Mouse (Mus musculus) CH12.LX (cell line): Measurements from ENCODE around the gene Nfkbiz. TPM values are rescaled to one million over a fixed set of nuclear protein-coding genes. Genes with fewer than 3 reads are reported as not detected.

ENCODE experiments used
- DNase-seq: peaks from one replicate; pipeline ENCODE4 v3.0.0-alpha.2; 2013; ENCODE audit errors: extremely low read depth
- H3K27ac ChIP-seq: 2 replicates; pipeline ENCODE4 v1.5.1; 2012; ENCODE audit warnings: low read depth, mild to moderate bottlenecking, control low read depth, moderate library complexity; ENCODE audit not compliant: insufficient read depth
- H3K27me3 ChIP-seq: replicated peaks from 2 replicates; pipeline ENCODE3; 2012; ENCODE audit warnings: inconsistent platforms
- H3K36me3 ChIP-seq, 2 experiments: replicated peaks in 1 of 2; 2 replicates each; pipeline versions ENCODE3 to v1.6.1; 2012; ENCODE audit warnings: inconsistent platforms in 1 of 2, low read length in 1 of 2, mild to moderate bottlenecking in 1 of 2, mixed read lengths in 1 of 2, moderate library complexity in 1 of 2; ENCODE audit not compliant: control insufficient read depth in 1 of 2, insufficient read depth in 1 of 2
- H3K4me1 ChIP-seq, 2 experiments: 2 replicates each; pipeline ENCODE4 v1.6.1; 2012; ENCODE audit warnings: inconsistent platforms in 1 of 2, moderate library complexity in 1 of 2; ENCODE audit not compliant: insufficient read depth in 2 of 2, control insufficient read depth in 1 of 2
- H3K4me2 ChIP-seq: 2 replicates; pipeline ENCODE4 v1.6.1; 2012; ENCODE audit warnings: low read depth, mild to moderate bottlenecking, control low read depth; ENCODE audit not compliant: poor library complexity, insufficient read depth, severe bottlenecking
- H3K4me3 ChIP-seq, 3 experiments: fragments of 150-350 bp in 1 of 3; sonication (generic) in 1 of 3; replicated peaks in 1 of 3; 2 replicates each; pipeline versions ENCODE3 to v1.5.1; 2011 to 2012; ENCODE audit warnings: low read depth in 2 of 3, low read length in 2 of 3, mild to moderate bottlenecking in 2 of 3, moderate library complexity in 2 of 3, control low read depth in 1 of 3, improper control_type of control experiment in 1 of 3, inconsistent platforms in 1 of 3, mixed read lengths in 1 of 3; ENCODE audit not compliant: poor library complexity in 1 of 3
- H3K79me2 ChIP-seq: replicated peaks from 2 replicates; pipeline ENCODE4 v1.6.1; 2012; ENCODE audit warnings: mild to moderate bottlenecking, moderate library complexity; ENCODE audit not compliant: control insufficient read depth, poor library complexity, insufficient read depth, severe bottlenecking; ENCODE audit errors: extremely low read depth
- H3K9ac ChIP-seq: 2 replicates; pipeline ENCODE4 v1.6.1; 2012; ENCODE audit warnings: low read depth, mild to moderate bottlenecking, control low read depth, moderate library complexity; ENCODE audit not compliant: insufficient read depth
- H3K9me3 ChIP-seq: replicated peaks from 2 replicates; pipeline ENCODE3; 2012; ENCODE audit warnings: low read length, inconsistent platforms, mixed read lengths
- BHLHE40 ChIP-seq: IDR thresholded peaks from 2 replicates; pipeline ENCODE4 v1.6.1; 2011; ENCODE audit warnings: mild to moderate bottlenecking, low read depth, low read length, improper control_type of control experiment
- CHD1 ChIP-seq: IDR thresholded peaks from 2 replicates; pipeline ENCODE4 v1.6.1; 2012; ENCODE audit warnings: low read depth, low read length, improper control_type of control experiment, inconsistent platforms
- CHD2 ChIP-seq: IDR thresholded peaks from 2 replicates; pipeline ENCODE4 v1.6.1; 2011; ENCODE audit warnings: low read length, improper control_type of control experiment
- ELF1 ChIP-seq: IDR thresholded peaks from 2 replicates; pipeline ENCODE4 v1.6.1; 2014; ENCODE audit warnings: low read depth, mild to moderate bottlenecking, inconsistent platforms, low read length, improper control_type of control experiment
- EP300 ChIP-seq: IDR thresholded peaks from 2 replicates; pipeline ENCODE4 v1.6.1; 2011; ENCODE audit warnings: low read length, improper control_type of control experiment
- ETS1 ChIP-seq: conservative IDR thresholded peaks from 2 replicates; pipeline ENCODE4 v1.6.1; 2012; ENCODE audit warnings: low read depth, mild to moderate bottlenecking, inconsistent platforms, low read length, improper control_type of control experiment, moderate library complexity
- HCFC1 ChIP-seq: IDR thresholded peaks from 2 replicates; pipeline ENCODE4 v1.6.1; 2012; ENCODE audit warnings: low read depth, mild to moderate bottlenecking, inconsistent platforms, low read length, improper control_type of control experiment
- IRF4 ChIP-seq: IDR thresholded peaks from 2 replicates; pipeline ENCODE4 v1.6.1; 2014; ENCODE audit warnings: low read depth, mild to moderate bottlenecking, inconsistent platforms, low read length, improper control_type of control experiment
- JUN ChIP-seq: IDR thresholded peaks from 2 replicates; pipeline ENCODE4 v1.6.1; 2011; ENCODE audit warnings: low read depth, mild to moderate bottlenecking, low read length, improper control_type of control experiment, moderate library complexity; ENCODE audit not compliant: insufficient read depth
- JUND ChIP-seq: conservative IDR thresholded peaks from 2 replicates; pipeline ENCODE4 v1.6.1; 2011; ENCODE audit warnings: low read depth, low read length, improper control_type of control experiment
- MAX ChIP-seq: IDR thresholded peaks from 2 replicates; pipeline ENCODE4 v1.6.1; 2011; ENCODE audit warnings: low read length, improper control_type of control experiment
- MEF2A ChIP-seq: IDR thresholded peaks from 2 replicates; pipeline ENCODE4 v1.6.1; 2014; ENCODE audit warnings: low read depth, mild to moderate bottlenecking, inconsistent platforms, low read length, improper control_type of control experiment, borderline replicate concordance
- MXI1 ChIP-seq: IDR thresholded peaks from 2 replicates; pipeline ENCODE4 v1.6.1; 2011; ENCODE audit warnings: mild to moderate bottlenecking, low read depth, low read length, improper control_type of control experiment
- MYC ChIP-seq: IDR thresholded peaks from 2 replicates; pipeline ENCODE4 v1.6.1; 2011; ENCODE audit warnings: low read depth, mild to moderate bottlenecking, improper control_type of control experiment, low read length
- NELFE ChIP-seq: IDR thresholded peaks from 2 replicates; pipeline ENCODE4 v1.6.1; 2011; ENCODE audit warnings: low read depth, low read length, improper control_type of control experiment
- NRF1 ChIP-seq: IDR thresholded peaks from 2 replicates; pipeline ENCODE4 v1.6.1; 2014; ENCODE audit warnings: low read depth, mild to moderate bottlenecking, inconsistent platforms, low read length, improper control_type of control experiment, moderate library complexity
- POLR2A ChIP-seq: IDR thresholded peaks from 2 replicates; pipeline ENCODE4 v1.6.1; 2011; ENCODE audit warnings: low read depth, mild to moderate bottlenecking, improper control_type of control experiment, low read length
- POLR2AphosphoS2 ChIP-seq: IDR thresholded peaks from 2 replicates; pipeline ENCODE4 v1.6.1; 2011; ENCODE audit warnings: low read depth, low read length, improper control_type of control experiment
- RCOR1 ChIP-seq: conservative IDR thresholded peaks from 2 replicates; pipeline ENCODE4 v1.6.1; 2012; ENCODE audit warnings: low read depth, mild to moderate bottlenecking, inconsistent platforms, low read length, improper control_type of control experiment
- SIN3A ChIP-seq: IDR thresholded peaks from 2 replicates; pipeline ENCODE4 v1.6.1; 2012; ENCODE audit warnings: low read length, improper control_type of control experiment, inconsistent platforms
- TBP ChIP-seq: conservative IDR thresholded peaks from 2 replicates; pipeline ENCODE4 v1.6.1; 2011; ENCODE audit warnings: low read depth, low read length, improper control_type of control experiment
- TCF12 ChIP-seq: IDR thresholded peaks from 2 replicates; pipeline ENCODE4 v1.6.1; 2014; ENCODE audit warnings: low read depth, mild to moderate bottlenecking, inconsistent platforms, low read length, improper control_type of control experiment
- UBTF ChIP-seq: IDR thresholded peaks from 2 replicates; pipeline ENCODE4 v1.6.1; 2012; ENCODE audit warnings: low read depth, mild to moderate bottlenecking, inconsistent platforms, low read length, improper control_type of control experiment, moderate library complexity
- ZC3H11A ChIP-seq: IDR thresholded peaks from 2 replicates; pipeline ENCODE4 v1.6.1; 2012; ENCODE audit warnings: low read depth, mild to moderate bottlenecking, inconsistent platforms, low read length, improper control_type of control experiment
- ZMIZ1 ChIP-seq: IDR thresholded peaks from 2 replicates; pipeline ENCODE4 v1.6.1; 2012; ENCODE audit warnings: low read depth, mild to moderate bottlenecking, inconsistent platforms, low read length, improper control_type of control experiment
- ZNF384 ChIP-seq: IDR thresholded peaks from 2 replicates; pipeline ENCODE4 v1.6.1; 2012; ENCODE audit warnings: low read depth, low read length, improper control_type of control experiment, inconsistent platforms
- dilution Hi-C: fragments of 300-500 bp; cut with MboI; formaldehyde crosslinking; loops from 2 replicates; pipeline ENCODE4 v1.14.3; 2020; ENCODE audit warnings: low sequenced_read_pairs; ENCODE audit not compliant: extremely low pct_unique_long_range_greater_than_20kb, extremely low pct_ligation_motif_present
- in situ Hi-C: fragments of 300-500 bp; cut with MboI; formaldehyde crosslinking; loops from 3 replicates; pipeline ENCODE4 v1.14.3; 2019; ENCODE audit warnings: low sequenced_read_pairs, low pct_ligation_motif_present, low pct_unique_long_range_greater_than_20kb, mixed read lengths
- polyA plus RNA-seq: library from polyadenylated mRNA; unstranded; fragments of >175 nt; gene quantifications from 2 replicates; pipeline ENCODE4 v1.2.1, GENCODE M21; 2012; ENCODE audit warnings: low read depth; ENCODE audit not compliant: insufficient read length
- total RNA-seq, 2 experiments: library from RNA; depleted of rRNA; stranded (reverse); fragments of 300-350 nt in 1 of 2; fragments of >200 nt in 1 of 2; gene quantifications; 2 replicates each; pipeline ENCODE4 v1.2.3; 2012 to 2014

Nfkbiz gene
- total and polyA plus RNA-seq, 3 experiments = 13.7 to 19.7 (median 17.1) TPM

DNA sequence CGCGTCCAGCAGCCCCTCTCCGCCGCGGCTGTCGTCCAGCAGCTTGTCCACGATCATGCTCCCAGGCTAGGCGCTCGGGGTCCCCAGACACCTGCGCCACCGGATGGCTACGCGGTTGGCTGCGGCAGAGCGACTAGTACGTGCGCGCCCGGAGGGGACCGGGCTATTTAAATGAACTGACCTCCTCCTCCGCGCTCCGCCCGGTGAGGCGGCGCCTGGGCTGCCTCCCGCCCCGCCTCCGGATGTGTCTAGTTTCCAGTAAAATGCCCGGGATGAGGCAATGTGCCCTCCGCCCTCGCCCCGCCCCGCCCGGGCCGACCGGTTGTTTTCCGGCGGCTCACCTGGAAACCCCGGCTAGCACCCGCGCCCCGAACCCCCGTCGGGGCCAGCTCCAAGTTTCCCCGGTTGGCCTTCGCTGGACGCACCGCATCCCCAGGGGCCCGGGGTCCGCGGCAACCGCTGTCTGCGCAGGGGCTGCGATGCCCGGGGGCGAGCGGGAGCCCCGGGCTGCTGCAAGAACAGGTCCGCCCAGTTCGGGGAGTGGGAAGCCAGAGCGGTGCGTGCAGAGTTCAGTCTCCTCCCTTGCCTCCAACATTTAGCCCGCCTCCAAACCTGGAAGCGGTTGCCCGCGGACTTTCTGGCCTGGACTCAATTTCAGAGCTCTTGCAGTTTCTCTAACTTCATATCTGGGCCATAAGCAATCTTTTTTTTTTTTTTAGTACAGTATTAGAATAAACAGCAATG is 16.5 kb downstream of the Nfkbiz start (continued):
- TF ChIP-seq RCOR1 = peak; percentile 79
- no peak; the same call in 1 of the 2 replicates for TF ChIP-seq MYC
- TF ChIP-seq UBTF = peak; percentile 97
- peak; percentile 35; the same call in 1 of the 2 replicates for TF ChIP-seq EP300
- TF ChIP-seq HCFC1 = no peak
- peak; percentile 96 for TF ChIP-seq POLR2AphosphoS2
- peak; percentile 74; the same call in 1 of the 2 replicates for TF ChIP-seq MEF2A
- TF ChIP-seq BHLHE40 = no peak; the same call in 1 of the 2 replicates
- TF ChIP-seq ZNF384 = peak; percentile 49
- TF ChIP-seq MAX = no peak; the same call in 1 of the 2 replicates
- TF ChIP-seq TBP = peak; percentile 97
- no peak for TF ChIP-seq JUND

DNA sequence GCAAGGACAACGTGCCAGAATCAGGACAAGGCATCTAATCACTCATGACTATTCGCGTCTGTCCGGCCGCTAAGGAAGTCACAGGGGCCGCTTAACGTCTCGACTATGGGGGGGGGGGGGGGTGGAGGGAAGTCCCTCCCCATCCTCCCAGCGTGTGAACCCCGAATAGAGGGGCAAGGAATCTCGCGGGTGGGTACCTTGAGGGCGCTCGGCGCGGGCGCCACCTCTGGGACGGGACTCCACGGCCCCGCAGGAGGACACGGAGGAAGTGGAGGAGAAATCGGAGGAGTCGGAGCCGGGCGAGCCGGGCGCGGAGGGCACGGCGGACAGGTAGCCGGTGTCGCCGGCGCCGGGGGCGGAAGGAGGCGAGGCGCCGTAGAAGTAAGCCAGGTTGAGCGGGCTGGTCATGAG is 17.1 kb downstream of the Nfkbiz start:
- dilution Hi-C loops = no loop called here
- H3K27me3 ChIP-seq = no peaks in the 10 kb centered on the region
- peak overlapping the region; percentile 76 for H3K9ac ChIP-seq
- H3K4me3 ChIP-seq = peak overlapping the region; percentile 92 to 99 (median 95)
- peaks cover 75% of the 10 kb centered on the region for H3K79me2 ChIP-seq
- H3K9me3 ChIP-seq = no peaks in the 10 kb centered on the region
- H3K4me1 ChIP-seq = peaks cover 7 to 53% of the 10 kb centered on the region in 2 experiments
- in situ Hi-C loops = no loop called here
- peak overlapping the region; percentile 88 for H3K27ac ChIP-seq
- DNase-seq = no peak
- TF ChIP-seq POLR2AphosphoS2 = peak; percentile 42; the same call in 1 of the 2 replicates
- TF ChIP-seq CHD2 = peak; percentile 41; the same call in 1 of the 2 replicates
- no peak for TF ChIP-seq ETS1
- peak overlapping the region; percentile 75; the same call in 1 of the 2 replicates for H3K4me2 ChIP-seq
- H3K36me3 ChIP-seq = peaks cover 18 to 47% of the 10 kb centered on the region in 2 experiments

DNA sequence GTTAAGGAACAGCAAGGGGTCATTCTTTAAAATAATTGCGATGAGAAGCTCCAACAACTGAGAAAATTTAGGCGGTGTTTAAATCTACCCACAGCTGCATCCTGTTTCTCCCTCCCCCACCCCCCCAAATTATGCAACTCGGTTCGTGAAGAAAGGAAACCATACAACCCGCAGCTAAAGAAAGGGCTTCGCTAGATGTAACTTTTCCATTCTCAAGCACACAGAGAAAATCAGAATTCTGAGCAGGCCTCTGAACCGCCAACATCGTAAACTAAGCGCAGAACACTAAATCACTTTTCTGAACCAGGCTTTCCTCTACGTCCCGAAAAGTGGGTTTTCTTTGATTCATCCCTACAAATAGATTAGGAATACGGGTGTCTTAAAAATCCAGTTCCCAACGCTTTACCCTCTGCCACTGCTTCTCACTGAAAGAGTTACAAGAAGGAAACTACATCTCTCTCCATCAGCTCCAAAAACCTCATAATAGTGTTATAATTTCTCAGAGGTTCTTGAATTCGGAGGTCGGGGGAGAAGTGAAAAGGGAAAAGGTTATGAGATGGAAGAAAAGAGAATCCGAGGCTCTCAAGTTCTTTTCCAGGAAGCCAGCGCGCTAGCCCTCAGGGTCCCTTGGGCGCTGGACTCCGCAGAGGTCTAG is 17.7 kb downstream of the Nfkbiz start:
- DNase-seq = peak; percentile 85
- Histone ChIP-seq H3K36me3 (peaks cover 24 to 52% of the 10 kb centered on the region in 2 experiments), H3K27ac (peak overlapping the region; percentile 88), H3K4me2 (peak overlapping the region; percentile 75), H3K79me2 (peaks cover 76% of the 10 kb centered on the region), H3K4me1 (peaks cover 7 to 58% of the 10 kb centered on the region in 2 experiments), H3K9ac (peak overlapping the region; percentile 76), H3K4me3 (peak overlapping the region; percentile 92 to 99 (median 95)), H3K27me3 (no peaks in the 10 kb centered on the region), H3K9me3 (no peaks in the 10 kb centered on the region)
- dilution Hi-C loops = no loop called here
- in situ Hi-C loops = no loop called here
- TF ChIP-seq MEF2A = peak; percentile 91
- no peak for TF ChIP-seq NRF1
- TF ChIP-seq MXI1 = peak; percentile 84
- TF ChIP-seq JUN = peak; percentile 23; the same call in 1 of the 2 replicates
- 0 out of 2 replicates have a peak, but pooled peaks have one; percentile 2 for TF ChIP-seq NELFE
- no peak for TF ChIP-seq CHD1
- TF ChIP-seq ZC3H11A = no peak; the same call in 1 of the 2 replicates
- peak; percentile 82 for TF ChIP-seq IRF4
- no peak for TF ChIP-seq ZMIZ1
- no peak for TF ChIP-seq POLR2AphosphoS2
- TF ChIP-seq ETS1 = peak; percentile 98
- peak; percentile 31; the same call in 1 of the 2 replicates for TF ChIP-seq HCFC1
- 0 out of 2 replicates have a peak, but pooled peaks have one; percentile 21 for TF ChIP-seq TBP
- TF ChIP-seq TCF12 = peak; percentile 95
- TF ChIP-seq SIN3A = peak; percentile 100
- TF ChIP-seq BHLHE40 = peak; percentile 75
- peak; percentile 33; the same call in 1 of the 2 replicates for TF ChIP-seq POLR2A
- peak; percentile 47; the same call in 1 of the 2 replicates for TF ChIP-seq ELF1
